Mouse (Mus musculus) kidney, adult 18-20 months (tissue): ENCODE results near the gene 1700030K09Rik.

Source experiments
- DNase-seq: peaks from one replicate; pipeline ENCODE4 v3.0.0; 2021

Gene 1700030K09Rik

GRCm38 (mm10) chr8:72464211-72464610 is 20.5 kb downstream of the 1700030K09Rik start:
- no peak for DNase-seq

GRCm38 (mm10) chr8:72469243-72469642 is 25.6 kb downstream of the 1700030K09Rik start:
- DNase-seq: peak; percentile 46

DNA sequence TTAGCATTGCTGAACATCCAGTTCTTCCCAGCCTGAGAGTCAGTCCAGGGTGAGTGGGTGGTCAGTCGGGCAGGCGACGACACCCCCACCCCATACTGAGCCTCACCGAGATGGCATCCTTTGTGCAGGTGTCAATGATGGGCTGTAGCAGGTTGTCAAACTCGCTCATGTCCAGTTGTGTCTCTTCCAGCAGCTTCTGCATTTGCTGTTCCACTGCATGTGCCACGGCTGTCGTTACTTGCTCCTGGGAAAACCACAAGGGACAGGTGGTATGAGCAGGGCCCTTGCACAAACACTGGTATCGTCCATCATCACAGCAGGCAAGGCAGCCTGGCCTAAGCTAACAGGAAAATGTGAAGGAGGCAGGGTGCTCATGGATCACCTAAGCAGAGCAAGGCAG is 26.3 kb downstream of the 1700030K09Rik start:
- DNase-seq: no peak

DNA sequence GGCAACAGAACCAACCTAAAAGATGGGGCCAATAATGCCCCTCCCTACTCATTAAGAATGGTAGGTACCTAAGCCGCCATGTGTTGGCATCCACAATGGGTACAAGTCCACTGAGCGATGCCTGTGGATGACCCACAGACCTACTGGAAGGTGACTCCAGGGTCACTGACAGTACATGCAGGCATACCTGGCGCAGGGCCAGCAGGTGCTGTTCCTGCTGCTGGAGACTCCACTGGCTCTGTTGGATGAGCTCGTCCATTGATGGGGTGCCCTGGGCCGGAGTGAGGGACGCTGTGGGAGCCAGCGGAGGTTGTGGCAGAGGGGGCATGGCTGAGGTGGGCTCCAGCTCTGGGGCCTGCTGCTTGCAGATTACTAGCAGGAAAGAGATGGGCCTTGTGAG is 27.0 kb downstream of the 1700030K09Rik start:
- no peak for DNase-seq

DNA sequence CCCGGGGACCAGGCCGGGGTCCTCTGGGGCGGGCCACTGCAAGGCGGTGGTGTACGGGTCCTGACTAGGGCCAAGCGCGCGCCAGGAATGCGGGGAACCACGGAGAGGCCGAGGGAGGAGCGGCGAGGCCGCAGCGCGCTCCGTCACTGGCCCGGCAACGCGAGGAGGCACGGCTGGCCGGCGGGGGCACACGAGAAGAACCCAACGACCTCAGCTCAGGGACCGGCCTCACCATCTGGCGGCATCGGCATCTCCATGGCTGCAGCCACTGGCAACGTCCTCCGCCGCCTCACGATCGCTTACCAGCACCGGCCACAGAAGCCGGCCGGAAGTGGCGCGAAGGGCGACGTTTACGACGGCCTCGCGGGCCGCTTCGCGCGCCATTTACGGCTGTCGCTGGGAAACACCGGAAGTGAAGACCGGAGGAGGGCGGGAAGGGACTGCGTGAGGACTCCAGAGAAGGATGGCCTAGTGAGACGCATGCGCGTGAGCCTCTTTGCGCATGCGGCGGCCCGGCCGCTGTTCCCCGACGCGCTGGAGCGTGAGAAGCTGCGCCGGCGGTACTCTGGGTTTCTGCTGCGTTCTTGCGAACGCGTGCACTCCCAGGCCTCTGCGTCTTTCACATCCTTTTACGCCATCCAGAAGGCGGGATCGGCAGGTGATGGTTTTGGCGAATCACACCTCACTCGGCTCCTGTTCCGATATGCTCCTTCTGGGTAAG is 31.3 kb downstream of the 1700030K09Rik start, which contains the start of gene Cherp:
Gene Cherp, minus strand, starts transcription at position 401 of the 721 bp plus-strand sequence.
- DNase-seq: peak; percentile 96

DNA sequence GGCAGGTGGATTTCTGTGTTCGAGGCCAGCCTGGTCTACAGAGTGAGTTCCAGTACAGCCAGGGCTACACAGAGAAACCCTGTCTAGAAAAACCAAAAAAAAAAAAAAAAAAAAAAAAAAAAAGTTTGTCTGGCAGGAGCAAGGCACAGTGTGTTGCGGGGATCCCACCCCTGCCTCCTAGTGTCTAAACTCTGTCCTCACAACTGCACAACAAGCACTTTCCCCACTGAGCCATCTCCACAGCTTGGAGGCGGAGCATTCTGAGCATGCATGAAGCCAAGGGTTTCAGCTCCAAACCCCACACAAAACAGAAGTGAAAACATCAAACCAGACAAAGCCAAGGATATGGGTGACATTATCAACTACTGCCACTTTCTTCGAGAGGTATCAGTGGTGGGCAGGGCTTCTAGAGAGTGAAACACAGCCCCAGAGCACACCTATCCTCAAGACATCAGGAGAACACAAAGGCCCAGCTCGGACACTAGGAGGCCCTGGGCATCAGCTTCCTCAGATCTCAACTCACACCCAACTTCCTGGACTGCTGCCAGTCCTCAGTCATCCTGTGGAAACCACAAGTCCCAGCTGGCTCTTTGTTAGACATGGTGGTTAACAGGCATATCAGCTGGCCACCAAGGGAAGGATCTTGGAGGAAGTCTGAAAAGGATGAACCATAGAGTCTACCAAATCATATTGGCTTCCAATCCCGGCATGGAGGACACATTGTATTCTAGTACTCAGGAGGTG is 41.9 kb downstream of the 1700030K09Rik start:
- no peak for DNase-seq

DNA sequence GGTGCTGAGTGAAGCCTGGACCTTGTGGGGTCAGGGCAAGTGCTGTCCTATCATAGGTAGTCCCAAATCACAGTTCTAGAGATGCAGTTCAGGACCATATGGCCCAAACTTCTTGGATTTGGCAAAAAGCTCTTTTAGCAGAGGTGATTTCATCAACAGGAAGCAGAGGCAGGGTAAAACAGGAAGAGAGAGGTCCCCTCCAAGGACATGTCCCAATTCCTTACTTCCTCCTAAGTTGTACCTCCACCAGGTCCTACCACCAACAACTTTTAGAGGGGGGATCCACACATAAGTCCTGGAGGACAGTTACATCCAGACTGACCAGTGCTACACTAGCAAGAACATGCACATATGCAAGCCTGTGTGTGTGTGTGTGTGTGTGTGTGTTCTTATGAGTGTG is 43.3 kb downstream of the 1700030K09Rik start:
- no peak for DNase-seq

DNA sequence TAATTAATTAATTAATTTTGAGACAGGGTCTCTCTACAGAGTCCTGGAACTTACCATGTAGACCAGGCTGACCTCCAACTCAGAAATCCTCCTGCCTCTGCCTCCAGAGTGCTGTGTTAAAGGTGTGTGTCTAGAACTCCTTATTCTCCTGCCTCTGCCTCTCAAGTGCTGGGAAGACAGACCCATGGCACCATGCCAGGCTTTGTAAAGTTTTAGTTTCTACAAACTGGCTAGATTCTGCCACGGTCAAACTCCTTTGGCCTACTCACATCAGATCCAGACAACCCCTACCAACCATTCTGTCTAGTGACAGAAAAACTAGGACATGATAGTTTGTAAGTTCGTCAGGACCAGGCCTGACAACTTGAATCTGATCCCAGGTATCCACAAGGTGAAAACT is 47.3 kb downstream of the 1700030K09Rik start:
- DNase-seq: no peak

- peak; percentile 35 for DNase-seq
Measured at GRCm38 (mm10) chr8:72491680-72492621, 48.3 kb downstream of the 1700030K09Rik start, which contains the start of gene Slc35e1. Slc35e1 (minus strand) TSS chr8:72492614.

DNA sequence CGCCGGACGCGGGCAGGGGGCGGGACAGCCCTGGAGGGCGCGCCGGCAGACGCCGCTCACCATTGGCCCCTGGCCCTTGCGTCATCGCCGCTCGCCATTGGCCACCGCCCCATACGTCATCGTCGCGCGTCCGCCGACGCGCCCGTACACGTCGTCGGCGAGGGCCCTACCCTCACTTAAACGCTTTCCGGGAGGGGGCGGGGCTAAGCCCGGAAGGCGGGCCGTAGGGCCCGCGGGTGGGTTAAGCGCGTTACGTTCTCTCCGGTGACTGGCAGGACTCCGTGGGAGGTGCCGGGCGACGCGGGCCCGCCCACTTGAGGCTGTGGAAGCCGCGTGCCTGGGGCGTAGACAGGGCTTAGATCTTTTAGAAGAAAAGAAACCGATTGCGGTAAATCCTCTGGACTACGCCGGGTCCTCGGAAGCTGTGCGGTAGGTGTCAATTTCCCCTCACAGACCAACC is 49.0 kb downstream of the 1700030K09Rik start:
- peak; percentile 99 for DNase-seq

GRCm38 (mm10) chr8:72493381-72493780 is 49.7 kb downstream of the 1700030K09Rik start:
- DNase-seq: no peak

DNA sequence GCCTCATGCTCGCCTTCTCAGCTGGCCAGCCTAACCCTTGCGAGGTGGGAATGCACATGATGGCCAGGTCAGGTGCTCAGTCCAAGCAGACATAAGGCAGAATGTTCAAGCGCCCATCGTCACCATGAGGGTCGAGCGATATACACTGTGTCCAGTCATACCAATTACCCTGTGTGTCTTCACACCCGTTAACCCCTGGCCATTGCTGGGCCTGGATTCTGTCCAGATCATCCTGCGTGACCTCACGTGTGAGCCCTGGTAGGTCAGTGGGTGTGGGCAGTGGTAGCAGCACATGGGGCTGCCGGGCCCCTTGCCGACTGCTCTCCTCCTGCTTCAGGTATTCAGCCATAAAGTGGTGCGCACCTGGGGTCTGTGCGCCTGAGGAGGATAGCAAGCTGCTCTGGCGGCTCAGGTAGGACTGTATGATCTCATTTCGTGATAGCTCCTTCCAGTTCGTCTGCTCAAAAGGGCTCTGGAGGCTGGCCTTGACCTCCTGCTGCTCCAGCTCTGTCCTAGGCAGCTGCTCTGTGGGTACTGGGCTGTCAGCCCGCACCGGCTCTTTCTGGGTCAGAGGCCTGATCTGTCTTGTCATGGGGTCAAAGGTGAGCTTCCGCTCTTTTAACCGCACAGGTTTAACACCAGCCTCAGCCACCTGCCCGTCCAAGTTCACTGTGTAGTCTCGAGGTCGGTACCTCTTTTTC is 51.9 kb downstream of the 1700030K09Rik start:
- DNase-seq: peak; percentile 19

DNA sequence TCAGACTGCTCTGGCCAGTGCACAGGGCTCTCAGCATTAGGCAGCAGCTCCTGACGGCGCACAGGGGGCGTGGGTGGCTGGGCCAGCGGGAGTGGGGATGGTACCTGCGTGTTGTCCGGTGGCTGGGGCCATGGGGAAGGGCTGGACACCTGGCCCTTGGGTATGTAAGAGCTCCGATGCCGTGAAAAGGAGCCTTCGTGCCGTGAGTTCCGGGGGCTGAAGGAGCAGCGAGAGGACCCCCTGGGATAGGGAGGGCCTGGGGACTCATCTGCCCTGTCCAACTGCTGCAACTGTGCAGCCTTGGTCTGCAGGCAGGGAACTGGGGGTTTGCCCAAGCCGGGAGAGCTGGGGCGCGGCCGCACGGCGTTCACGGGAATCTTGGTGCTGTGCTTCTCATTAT is 52.5 kb downstream of the 1700030K09Rik start:
- DNase-seq: no peak

- DNase-seq: no peak
Measured at GRCm38 (mm10) chr8:72497911-72498310, 54.2 kb downstream of the 1700030K09Rik start.

DNA sequence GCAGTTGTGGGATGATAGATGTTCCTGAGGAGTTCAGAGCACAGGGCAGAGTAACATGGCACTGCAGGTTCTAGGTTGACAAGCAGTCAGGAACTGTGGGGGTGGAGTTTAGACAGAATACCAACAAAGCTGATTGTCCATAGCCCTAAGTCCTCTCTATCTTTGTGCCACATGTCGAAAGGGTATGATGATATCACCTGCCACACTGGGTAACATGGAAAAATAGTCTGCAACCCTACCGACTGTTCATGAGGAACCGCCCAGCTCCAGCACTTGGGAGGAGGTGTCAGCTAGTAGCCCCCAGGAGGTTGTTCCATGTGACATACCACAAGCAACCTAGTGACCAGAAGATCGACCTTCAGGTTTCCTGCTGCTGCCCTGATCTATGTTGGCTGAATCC is 54.8 kb downstream of the 1700030K09Rik start:
- DNase-seq: no peak

DNA sequence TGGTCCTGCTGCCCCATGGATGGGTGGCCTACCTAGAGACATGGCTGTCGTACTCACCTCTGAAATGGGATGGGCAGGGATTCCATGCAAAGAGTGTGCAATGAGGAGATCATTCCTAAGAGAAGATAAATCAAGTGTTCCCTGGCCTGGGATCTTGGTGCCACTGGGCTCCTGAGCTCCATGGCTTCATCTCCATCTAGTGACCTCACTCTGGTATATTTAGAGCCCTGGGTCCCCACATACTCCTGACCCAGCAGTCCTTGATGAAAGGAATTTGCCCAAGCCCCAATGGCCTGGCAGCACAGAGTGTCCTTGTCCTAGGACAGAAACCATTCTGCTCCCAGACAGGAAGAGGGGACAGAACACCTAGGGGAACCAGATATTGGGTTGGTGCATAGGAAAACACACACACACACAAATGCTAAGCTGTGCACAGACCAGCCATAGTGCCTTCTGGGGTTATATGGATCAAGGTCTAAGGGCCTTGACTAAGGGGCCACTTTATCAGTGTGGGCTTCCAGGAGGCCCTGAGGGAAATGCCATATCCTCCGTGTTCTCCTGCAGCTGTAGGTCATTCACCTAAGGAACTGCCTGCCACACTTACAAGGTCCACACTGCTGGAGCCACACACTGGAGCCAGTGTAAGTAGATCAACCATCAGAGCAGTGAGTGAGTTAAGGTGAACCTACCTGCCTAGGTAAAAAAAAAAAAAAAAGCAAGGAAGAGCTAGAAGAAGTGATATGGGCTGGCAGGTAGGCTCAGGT is 56.0 kb downstream of the 1700030K09Rik start:
- no peak for DNase-seq

DNA sequence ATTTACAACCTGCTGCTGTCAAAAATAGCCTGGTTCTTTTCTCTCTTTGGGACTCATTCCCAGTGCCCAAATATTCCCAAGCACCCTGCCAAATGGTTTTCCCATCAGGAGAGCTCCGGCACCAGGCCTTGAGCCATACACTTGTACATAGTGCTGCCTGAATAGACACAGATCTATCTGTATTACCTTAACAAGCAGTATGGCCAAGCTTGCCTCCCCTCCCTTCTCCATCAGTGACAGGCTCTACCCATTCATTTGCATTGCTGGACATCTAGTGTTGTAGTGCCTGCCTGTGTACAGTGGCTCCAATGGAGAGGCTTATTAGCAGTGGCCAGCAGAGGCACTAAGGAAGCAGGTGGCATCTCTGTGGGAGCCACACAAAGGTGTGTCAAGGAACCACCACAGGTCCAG is 56.8 kb downstream of the 1700030K09Rik start:
- DNase-seq: no peak

DNA sequence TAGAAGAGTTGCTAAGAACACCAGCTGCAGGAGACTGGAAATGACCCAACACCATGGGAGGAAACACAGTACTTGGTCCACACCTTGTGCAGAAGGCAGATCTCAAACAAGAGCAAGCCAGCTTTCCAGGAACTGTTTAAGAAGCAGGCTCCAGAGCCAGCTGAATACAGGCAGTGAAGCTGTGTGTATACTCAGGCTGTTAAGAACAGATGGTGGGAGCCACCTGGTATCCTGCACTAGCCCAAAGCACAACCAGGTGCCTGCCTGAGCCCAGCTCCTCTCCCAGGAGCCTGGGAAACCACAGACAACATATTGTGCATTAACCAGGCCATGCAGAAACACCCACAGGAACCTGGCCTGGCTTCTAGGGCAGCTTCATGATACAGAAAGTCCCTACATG is 60.5 kb downstream of the 1700030K09Rik start:
- no peak for DNase-seq

- no peak for DNase-seq
Measured at GRCm38 (mm10) chr8:72504637-72505314, 61.1 kb downstream of the 1700030K09Rik start.

DNA sequence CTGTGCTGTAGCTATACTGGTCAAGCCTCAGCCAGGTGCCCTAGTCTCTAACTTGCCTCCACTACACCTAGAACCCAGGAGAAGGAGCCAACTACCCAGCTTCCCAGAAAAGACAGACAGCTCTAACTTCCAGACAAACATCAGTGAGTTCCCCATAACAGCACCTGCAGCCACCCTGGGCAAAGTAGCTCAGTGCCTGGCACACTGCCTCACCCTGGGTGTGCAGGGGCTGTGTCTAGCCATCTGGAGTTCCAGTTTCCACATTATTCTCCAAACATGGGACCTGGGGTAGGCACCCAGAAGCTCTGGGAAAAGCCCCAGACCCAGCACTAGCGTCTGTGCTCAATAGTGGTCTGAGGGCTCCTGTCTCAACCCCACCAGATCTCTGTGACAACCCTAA is 63.8 kb downstream of the 1700030K09Rik start:
- DNase-seq: no peak
